Mouse (Mus musculus): Measurements from ENCODE around the gene Actn1.

Gene Actn1

DNA sequence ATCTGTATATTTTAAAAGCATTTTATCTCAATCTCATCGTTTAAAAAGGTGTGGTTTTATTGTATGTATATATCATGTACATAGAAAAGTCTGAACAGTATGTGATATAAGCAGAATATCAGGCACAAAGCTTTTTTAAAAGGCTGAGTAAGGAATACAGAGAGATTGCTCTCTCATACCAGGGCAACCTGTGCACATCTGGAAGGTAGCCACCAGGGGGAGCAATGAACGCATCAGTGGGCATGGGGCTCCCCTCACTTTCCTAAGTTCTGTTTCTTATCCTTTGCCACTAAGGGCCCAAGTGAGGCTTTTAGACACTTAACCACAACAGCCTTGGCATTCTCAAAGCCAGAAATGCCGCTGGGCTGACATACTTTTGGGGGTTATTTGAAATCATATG is 61.7 kb downstream of the Actn1 start:
- ATAC-seq (ENCODE audit: insufficient number of reproducible peaks, low FRiP score, low TSS enrichment) = no peak

DNA sequence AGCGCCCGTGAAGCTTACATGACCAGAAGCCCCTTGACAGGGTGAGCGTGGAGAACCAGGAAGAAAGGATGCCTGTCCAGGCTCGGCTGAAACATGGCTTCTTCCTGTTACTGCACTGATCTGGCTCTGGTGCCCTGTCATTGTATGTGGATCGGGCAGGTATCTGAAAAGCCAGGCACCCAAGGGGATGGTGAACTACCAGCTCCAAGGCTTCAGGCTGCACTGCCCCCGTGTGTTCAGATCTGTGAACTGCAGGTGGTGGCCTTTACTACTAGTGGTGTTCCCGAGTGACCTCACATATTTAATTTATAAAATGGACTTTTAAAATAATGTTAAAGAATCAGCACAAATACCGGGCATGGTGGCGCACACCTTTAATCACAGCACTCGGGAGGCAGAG is 62.8 kb downstream of the Actn1 start:
- ATAC-seq (ENCODE audit: insufficient number of reproducible peaks, low FRiP score, low TSS enrichment) = no peak

DNA sequence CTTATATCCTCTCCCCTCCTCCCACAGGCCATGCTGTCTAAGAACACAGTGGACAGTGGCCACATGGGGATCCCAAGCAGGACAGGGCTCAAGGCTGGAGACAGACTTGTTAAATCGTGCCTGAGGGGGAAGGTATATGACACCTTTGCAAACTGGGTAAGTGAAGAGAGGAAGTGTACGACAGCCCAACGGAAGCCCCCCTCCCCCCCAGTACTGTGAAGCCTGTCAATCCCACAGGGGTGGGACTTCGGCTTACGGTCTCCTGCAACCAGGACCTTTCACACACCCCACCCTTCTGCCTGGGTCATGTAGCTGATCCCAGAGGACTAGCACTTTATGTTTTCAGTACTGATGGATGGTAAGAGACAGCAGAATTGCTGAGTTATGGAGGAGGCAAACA is 68.4 kb downstream of the Actn1 start:
- no peak for ATAC-seq (ENCODE audit: insufficient number of reproducible peaks, low FRiP score, low TSS enrichment)

DNA sequence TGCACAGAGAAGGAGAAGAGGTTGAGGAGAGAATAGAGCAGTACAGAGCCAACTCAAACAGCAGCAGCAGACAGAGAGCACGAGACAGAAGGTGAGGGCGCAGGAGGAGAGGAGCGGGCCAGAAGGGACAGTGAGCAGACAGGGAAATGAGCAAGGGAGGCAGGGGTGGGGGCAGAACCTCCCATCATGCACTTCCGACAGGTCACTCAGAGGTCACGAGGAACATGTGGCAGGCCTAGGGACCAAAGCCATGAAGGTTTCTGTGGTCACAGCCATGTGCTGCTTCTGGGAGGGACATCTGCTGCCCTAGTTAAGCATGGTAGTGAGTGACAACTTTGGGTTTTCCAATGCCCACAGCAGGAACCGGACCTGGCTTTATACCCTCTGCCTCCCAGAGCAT is 68.8 kb downstream of the Actn1 start:
- ATAC-seq (ENCODE audit: insufficient number of reproducible peaks, low FRiP score, low TSS enrichment) = no peak

GRCm38 (mm10) chr12:80190915-80191314 is 69.3 kb downstream of the Actn1 start:
- no peak for ATAC-seq (ENCODE audit: insufficient number of reproducible peaks, low FRiP score, low TSS enrichment)

- ATAC-seq (ENCODE audit: insufficient number of reproducible peaks, low FRiP score, low TSS enrichment) = no peak
These were observed 76.1 kb downstream of the Actn1 start for GRCm38 (mm10) chr12:80184041-80184440.

DNA sequence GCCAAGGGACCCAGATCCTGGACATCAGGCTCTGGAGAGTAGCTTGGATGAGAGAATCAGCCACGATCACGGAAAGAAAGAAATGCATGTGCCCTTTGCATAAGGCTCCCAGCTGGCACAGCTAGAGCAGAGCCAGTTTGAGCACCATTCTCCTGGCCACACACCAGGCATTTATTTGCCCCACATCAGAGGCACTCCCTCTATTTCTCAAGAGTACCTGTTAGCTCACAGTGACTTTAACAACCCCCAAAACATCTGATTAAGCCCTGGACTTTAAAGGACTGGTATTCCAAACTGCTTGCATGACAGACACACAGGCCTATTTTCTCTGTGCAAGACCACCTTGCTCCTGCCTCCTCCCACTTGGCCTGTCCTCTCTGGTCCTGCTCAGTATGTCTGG is 78.3 kb downstream of the Actn1 start:
- no peak for ATAC-seq (ENCODE audit: insufficient number of reproducible peaks, low FRiP score, low TSS enrichment)

DNA sequence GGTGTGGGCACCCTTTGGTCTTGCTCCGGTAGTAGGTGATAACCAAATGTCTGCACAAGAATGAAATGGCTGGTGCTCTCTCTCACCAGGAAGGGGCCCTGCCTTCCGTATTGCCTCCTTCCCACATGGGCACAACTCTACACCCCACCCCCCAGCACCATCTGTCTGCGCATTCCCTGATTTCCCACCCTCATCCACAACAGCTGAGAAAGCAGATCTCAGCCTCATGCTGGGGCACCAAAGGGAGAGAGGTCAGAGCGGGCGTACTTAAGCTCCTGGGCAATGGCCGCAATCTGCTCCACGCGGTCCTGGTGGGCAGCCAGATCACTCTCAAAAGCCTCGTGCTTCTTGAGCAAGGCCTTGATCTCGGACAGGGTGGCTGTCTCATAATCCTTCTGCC is 82.1 kb downstream of the Actn1 start:
- ATAC-seq (ENCODE audit: insufficient number of reproducible peaks, low FRiP score, low TSS enrichment) = no peak

DNA sequence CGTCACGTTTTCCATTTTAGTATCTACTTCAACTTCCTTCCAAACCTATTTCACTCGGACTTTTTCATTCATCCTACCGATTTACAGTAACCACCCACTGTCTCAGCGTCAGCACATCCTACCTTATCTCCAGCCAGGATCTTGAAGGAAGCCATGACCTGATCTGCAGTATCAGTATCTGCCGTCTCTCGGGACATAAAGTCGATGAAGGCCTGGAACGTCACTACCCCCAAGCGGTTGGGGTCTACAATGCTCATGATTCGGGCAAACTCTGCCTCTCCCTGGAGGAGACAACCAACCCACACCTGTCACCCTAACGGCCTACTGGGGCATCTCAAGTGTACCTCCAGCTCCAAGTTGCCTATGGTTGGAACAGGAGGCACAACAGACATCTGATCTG is 91.4 kb downstream of the Actn1 start:
- ATAC-seq (ENCODE audit: insufficient number of reproducible peaks, low FRiP score, low TSS enrichment) = no peak

DNA sequence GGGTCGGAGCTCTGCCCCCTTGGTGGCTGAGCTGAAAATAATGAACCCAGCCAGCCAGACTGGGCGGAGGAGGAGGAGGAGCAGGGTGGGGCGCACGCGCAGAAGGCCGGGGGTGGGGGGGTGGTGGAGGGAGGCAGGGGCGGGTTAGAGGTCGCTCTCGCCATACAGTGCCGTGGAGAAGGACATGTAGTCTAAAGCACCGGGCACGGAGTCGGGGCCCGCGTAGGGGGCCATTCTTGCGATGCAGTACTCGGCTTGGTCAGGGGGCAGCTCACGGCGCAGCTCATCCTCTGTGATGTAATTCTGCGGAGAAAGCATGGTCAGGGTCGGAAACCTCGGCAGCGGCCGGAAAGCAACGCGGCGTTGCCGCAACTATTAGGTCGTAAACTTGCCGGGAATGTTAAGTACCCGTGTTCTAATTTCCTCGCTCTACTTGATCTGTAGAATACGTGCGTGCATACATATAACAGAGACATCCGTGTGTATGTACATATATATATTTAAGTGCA is 91.9 kb downstream of the Actn1 start:
- peak; percentile 68 for ATAC-seq (ENCODE audit: insufficient number of reproducible peaks, low FRiP score, low TSS enrichment)

DNA sequence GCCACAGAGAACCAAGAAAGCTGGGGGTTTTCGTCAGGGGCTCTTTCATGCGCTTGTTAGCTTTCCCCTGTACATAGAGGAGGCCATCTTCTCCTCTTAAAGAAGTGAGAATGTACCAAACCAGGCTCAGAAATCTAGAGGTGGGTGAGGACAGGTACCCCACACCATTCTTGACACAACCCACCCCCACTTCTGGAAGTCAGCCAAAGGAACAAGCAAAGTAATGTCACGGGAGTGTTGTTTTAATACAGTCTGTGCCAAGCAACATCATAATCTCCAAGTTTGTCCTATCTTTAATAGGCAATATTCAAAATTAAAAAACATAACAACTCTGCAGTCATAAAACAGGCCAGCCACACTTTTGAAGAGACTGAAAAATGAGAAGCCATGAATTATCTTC is 92.8 kb downstream of the Actn1 start:
- ATAC-seq (ENCODE audit: insufficient number of reproducible peaks, low FRiP score, low TSS enrichment) = no peak

DNA sequence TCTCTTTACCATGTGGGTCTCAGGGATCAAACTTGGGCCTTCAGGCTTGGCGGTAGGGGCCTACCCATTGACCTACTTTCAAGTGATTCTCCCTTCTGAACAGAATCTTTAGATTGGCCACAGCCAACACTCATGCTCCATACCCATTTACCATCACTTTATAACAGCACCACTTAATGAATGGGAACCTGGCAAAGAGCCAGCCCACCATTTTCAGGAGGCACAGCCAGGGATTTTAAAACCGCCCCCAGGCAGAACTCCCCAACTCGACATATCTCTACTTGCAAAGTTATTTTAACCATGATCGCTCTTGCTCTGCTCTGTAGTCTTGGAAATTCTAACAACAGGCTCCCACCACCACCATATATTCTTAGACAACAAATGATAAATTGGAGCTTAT is 93.5 kb downstream of the Actn1 start:
- ATAC-seq (ENCODE audit: insufficient number of reproducible peaks, low FRiP score, low TSS enrichment) = no peak

DNA sequence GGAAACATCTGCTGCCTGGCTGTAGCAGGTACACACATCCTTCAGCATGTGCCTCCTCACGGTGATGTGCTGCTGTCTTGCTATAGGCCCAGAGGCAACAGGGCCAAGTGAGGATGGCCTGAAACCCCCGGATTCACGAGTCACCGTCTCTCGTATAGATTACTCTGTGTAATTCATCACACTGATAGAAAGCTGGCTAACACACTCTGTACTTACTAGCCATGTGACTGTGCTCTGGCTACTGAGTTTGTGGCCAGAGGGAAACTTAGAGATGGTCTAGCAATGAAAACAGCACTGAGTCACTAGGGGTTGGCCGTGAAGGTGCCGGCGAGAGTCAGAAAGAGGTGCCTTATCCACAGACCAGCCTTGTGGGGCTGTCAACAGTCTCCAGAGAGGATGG is 95.6 kb downstream of the Actn1 start:
- ATAC-seq (ENCODE audit: insufficient number of reproducible peaks, low FRiP score, low TSS enrichment) = no peak

- no peak for ATAC-seq (ENCODE audit: insufficient number of reproducible peaks, low FRiP score, low TSS enrichment)
These were observed 97.7 kb downstream of the Actn1 start for GRCm38 (mm10) chr12:80162448-80162847.

DNA sequence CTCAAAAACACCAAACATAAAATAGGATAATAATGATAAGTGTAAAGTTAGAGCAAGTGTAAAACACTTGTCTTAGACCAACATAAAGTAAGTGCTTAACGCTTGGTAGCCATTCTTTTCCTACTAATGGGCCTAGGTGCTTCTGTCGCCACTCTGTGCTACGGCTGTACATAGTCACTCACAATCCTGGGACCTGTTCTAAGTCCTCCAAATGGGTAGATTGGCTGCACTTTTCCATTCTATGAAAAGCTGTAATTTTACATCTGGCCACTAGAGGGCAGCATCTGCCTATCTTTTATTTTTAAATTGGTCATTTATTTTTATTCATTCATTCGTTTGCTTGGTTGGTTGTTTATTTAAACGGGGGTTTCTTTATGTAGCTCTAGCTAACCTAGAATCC is 102.5 kb downstream of the Actn1 start:
- no peak for ATAC-seq (ENCODE audit: insufficient number of reproducible peaks, low FRiP score, low TSS enrichment)

DNA sequence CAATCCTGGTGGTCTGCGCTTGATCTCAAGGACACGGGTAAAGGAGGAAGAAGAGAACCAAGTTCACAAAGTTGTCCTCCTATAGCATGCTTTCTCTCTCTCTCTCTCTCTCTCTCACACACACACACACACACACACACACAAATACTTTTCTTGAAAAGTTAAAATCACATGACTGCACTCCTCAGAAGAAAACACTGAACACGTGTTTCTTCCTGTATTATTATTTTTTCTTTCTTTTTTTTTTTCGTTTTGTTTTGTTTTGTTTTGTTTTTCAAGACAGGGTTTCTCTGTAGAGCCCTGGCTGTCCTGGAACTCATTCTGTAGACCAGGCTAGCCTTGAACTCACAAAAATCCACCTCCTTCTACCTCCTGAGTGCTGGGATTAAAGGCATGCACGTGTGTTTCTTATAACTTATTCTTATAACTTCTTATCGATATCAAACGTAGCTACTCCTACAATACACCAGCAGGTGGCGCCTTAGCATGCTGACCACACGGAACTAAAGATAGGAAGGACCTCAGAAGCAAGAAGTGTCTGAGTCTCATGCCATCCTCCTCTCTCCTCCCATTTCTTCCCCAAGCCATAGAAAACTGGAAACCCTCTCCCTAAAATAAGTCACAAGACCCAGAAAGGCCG is 106.4 kb downstream of the Actn1 start:
- no peak for ATAC-seq (ENCODE audit: insufficient number of reproducible peaks, low FRiP score, low TSS enrichment)

- ATAC-seq (ENCODE audit: insufficient number of reproducible peaks, low FRiP score, low TSS enrichment) = no peak
These were observed 107.1 kb downstream of the Actn1 start for GRCm38 (mm10) chr12:80153078-80153477.

GRCm38 (mm10) chr12:80151821-80152220 is 108.3 kb downstream of the Actn1 start:
- no peak for ATAC-seq (ENCODE audit: insufficient number of reproducible peaks, low FRiP score, low TSS enrichment)

- no peak for ATAC-seq (ENCODE audit: insufficient number of reproducible peaks, low FRiP score, low TSS enrichment)
These were observed 109.5 kb downstream of the Actn1 start for GRCm38 (mm10) chr12:80150624-80151023.

DNA sequence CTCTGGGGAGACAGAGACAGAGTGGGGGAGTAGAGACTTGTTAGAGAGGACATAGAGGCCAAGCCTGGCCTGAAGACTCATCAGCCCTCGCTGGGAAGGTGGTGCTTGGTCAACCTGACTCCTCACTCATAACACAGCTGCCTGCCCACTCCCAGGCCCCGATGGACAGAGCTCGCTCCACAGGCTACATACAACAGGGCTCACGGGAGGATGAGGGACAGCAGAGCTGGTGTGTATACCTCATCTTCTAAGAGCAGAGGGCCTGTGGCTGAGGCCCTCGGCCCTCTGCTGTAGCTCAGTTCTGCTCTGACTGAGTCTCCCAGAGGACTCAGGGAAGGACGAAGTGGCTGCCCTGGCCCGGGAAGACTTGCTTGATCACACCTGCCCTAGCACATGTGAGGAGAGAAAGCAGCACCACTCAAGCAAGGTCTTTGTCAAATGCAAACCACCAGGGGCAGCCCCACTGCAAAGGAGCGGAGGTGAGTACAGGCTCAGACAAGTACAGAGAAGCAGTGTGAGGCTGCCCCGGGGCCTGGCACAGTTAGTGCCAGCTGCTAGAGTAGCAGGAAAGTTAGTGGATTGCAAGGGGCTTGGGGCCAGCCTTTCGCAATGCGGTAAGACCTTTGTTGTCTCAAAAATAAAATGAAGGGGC is 112.5 kb downstream of the Actn1 start:
- ATAC-seq (ENCODE audit: insufficient number of reproducible peaks, low FRiP score, low TSS enrichment) = no peak

DNA sequence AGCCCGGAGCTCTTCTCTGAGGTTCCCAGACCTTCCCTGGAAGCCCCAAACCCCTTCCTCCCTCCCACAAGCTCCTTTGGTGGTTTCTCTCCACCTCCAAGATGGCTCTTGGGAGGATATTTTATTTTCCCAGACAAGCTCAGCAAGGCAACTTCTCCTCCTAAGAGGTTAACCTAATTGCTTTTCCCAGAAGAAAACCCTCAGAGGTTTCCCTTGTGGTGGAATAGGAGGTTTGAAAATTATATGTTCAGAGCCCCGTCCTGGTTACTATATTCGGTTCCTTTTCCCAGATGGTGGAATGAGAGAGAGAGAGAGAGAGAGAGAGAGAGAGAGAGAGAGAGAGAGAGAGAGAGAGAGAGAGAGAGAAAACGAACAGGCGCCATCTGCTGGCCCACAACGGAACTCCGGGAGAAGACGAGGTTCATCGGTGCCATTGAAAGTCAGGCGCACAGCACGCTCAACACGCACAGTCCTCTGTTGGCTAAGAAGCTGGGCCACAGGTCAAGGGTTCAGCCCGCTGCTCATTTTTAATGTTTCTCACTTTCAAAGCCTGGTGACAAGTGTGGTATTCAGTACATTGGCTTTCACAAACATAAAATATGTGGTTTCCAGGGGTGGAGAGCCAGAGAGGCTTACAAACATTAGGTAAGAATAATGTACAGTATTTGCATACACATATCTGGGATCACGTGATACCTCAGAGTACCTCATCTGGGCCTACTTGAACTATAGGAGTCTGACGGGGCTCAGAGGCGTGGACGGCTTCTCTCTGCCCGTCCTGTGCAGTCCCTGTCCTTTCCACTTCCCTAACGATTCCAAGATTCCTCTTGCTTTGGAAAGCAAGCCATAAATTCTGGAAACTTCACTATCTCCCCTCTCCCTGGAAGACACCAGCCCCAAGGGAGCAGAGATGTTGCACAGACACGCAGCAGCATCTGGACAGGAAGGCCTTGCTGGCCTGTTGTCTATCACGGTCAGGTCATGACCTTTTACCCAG is 113.6 kb downstream of the Actn1 start:
- ATAC-seq (ENCODE audit: insufficient number of reproducible peaks, low FRiP score, low TSS enrichment) = 0 out of 2 replicates have a peak, but pooled peaks have one; percentile 66
